Mouse (Mus musculus): ENCODE data around the gene Tmem234. TPM values are rescaled to one million over a fixed set of nuclear protein-coding genes. Genes with fewer than 3 reads are reported as not detected.

Tmem234 gene
- polyA plus RNA-seq, 1 experiment from 2014 or later: 226 TPM

GRCm38 (mm10) chr4:129630944-129631343, 30.5 kb downstream of the Tmem234 start:
- H3K27ac ChIP-seq (ENCODE audit: low read length): no peak overlapping the region
- no peak overlapping the region for H3K9ac ChIP-seq (replicated peaks; ENCODE audit: low read depth, low read length)
- WGBS: 88% methylated on average over 4 of the region's 4 CpGs
- no peak; the same call in 1 of the 2 replicates for ATAC-seq (ENCODE audit: insufficient number of reproducible peaks, insufficient read depth, low FRiP score, low read depth)
- H3K4me3 ChIP-seq (ENCODE audit: low read depth, low read length): no peak overlapping the region
- no peaks in the 10 kb centered on the region for H3K9me3 ChIP-seq (ENCODE audit: control insufficient read depth, low read depth, low read length)
- H3K4me1 ChIP-seq (ENCODE audit: control insufficient read depth, insufficient read depth, low read length): no peaks in the 10 kb centered on the region
- no peaks in the 10 kb centered on the region for H3K27me3 ChIP-seq (ENCODE audit: control insufficient read depth, insufficient read depth, low read length)
- peaks cover 90% of the 10 kb centered on the region for H3K36me3 ChIP-seq (ENCODE audit: control insufficient read depth, insufficient read depth, low read length)
- H3K4me2 ChIP-seq (replicated peaks; ENCODE audit: low read depth, low read length): no peak overlapping the region

- H3K36me3 ChIP-seq (ENCODE audit: control insufficient read depth, insufficient read depth, low read length): peaks cover 92% of the 10 kb centered on the region
- no peak overlapping the region for H3K4me3 ChIP-seq (ENCODE audit: low read depth, low read length)
- no peaks in the 10 kb centered on the region for H3K4me1 ChIP-seq (ENCODE audit: control insufficient read depth, insufficient read depth, low read length)
- no peak for ATAC-seq (ENCODE audit: insufficient number of reproducible peaks, insufficient read depth, low FRiP score, low read depth)
- H3K4me2 ChIP-seq (replicated peaks; ENCODE audit: low read depth, low read length): no peak overlapping the region
- no peaks in the 10 kb centered on the region for H3K9me3 ChIP-seq (ENCODE audit: control insufficient read depth, low read depth, low read length)
- no peaks in the 10 kb centered on the region for H3K27me3 ChIP-seq (ENCODE audit: control insufficient read depth, insufficient read depth, low read length)
- WGBS: 89% methylated on average over 12 of the region's 12 CpGs
- no peak overlapping the region for H3K9ac ChIP-seq (replicated peaks; ENCODE audit: low read depth, low read length)
- H3K27ac ChIP-seq (ENCODE audit: low read length): no peak overlapping the region
These were observed 31.4 kb downstream of the Tmem234 start for GRCm38 (mm10) chr4:129631867-129632266.

- Histone ChIP-seq H3K4me2 (replicated peaks; ENCODE audit: low read depth, low read length) (no peak overlapping the region), H3K9me3 (ENCODE audit: control insufficient read depth, low read depth, low read length) (no peaks in the 10 kb centered on the region), H3K4me3 (ENCODE audit: low read depth, low read length) (no peak overlapping the region), H3K36me3 (ENCODE audit: control insufficient read depth, insufficient read depth, low read length) (peaks cover 85% of the 10 kb centered on the region), H3K4me1 (ENCODE audit: control insufficient read depth, insufficient read depth, low read length) (no peaks in the 10 kb centered on the region), H3K27ac (ENCODE audit: low read length) (no peak overlapping the region), H3K9ac (replicated peaks; ENCODE audit: low read depth, low read length) (no peak overlapping the region), H3K27me3 (ENCODE audit: control insufficient read depth, insufficient read depth, low read length) (no peaks in the 10 kb centered on the region)
- WGBS: 87% methylated on average over 6 of the region's 6 CpGs
- no peak for ATAC-seq (ENCODE audit: insufficient number of reproducible peaks, insufficient read depth, low FRiP score, low read depth)
These were observed 33.4 kb downstream of the Tmem234 start for GRCm38 (mm10) chr4:129633852-129634251.

- H3K36me3 ChIP-seq (ENCODE audit: control insufficient read depth, insufficient read depth, low read length): peaks cover 40% of the 10 kb centered on the region
- no peak overlapping the region for H3K9ac ChIP-seq (replicated peaks; ENCODE audit: low read depth, low read length)
- H3K27ac ChIP-seq (ENCODE audit: low read length): no peak overlapping the region
- 87% methylated on average over 15 of the region's 15 CpGs for WGBS
- peak overlapping the region; percentile 78 for H3K4me2 ChIP-seq (replicated peaks; ENCODE audit: low read depth, low read length)
- H3K9me3 ChIP-seq (ENCODE audit: control insufficient read depth, low read depth, low read length): no peaks in the 10 kb centered on the region
- ATAC-seq (ENCODE audit: insufficient number of reproducible peaks, insufficient read depth, low FRiP score, low read depth): no peak
- no peaks in the 10 kb centered on the region for H3K27me3 ChIP-seq (ENCODE audit: control insufficient read depth, insufficient read depth, low read length)
- H3K4me3 ChIP-seq (ENCODE audit: low read depth, low read length): peak overlapping the region; percentile 48; the same call in 1 of the 2 replicates
- peaks cover 8% of the 10 kb centered on the region; the same call in 1 of the 2 replicates for H3K4me1 ChIP-seq (ENCODE audit: control insufficient read depth, insufficient read depth, low read length)
These were observed 38.8 kb downstream of the Tmem234 start for GRCm38 (mm10) chr4:129639221-129639620.

- Histone ChIP-seq H3K9me3 (ENCODE audit: control insufficient read depth, low read depth, low read length) (no peaks in the 10 kb centered on the region), H3K36me3 (ENCODE audit: control insufficient read depth, insufficient read depth, low read length) (peaks cover 35% of the 10 kb centered on the region), H3K9ac (replicated peaks; ENCODE audit: low read depth, low read length) (peak overlapping the region; percentile 49), H3K4me3 (ENCODE audit: low read depth, low read length) (peak overlapping the region; percentile 48), H3K4me1 (ENCODE audit: control insufficient read depth, insufficient read depth, low read length) (peaks cover 8% of the 10 kb centered on the region; the same call in 1 of the 2 replicates), H3K27me3 (ENCODE audit: control insufficient read depth, insufficient read depth, low read length) (no peaks in the 10 kb centered on the region), H3K4me2 (replicated peaks; ENCODE audit: low read depth, low read length) (peak overlapping the region; percentile 78), H3K27ac (ENCODE audit: low read length) (peak overlapping the region; percentile 87)
- ATAC-seq (ENCODE audit: insufficient number of reproducible peaks, insufficient read depth, low FRiP score, low read depth): no peak
- WGBS: 2% methylated on average over 17 of the region's 17 CpGs
These were observed 39.7 kb downstream of the Tmem234 start for GRCm38 (mm10) chr4:129640101-129640637.

GRCm38 (mm10) chr4:129640638-129641467, 40.4 kb downstream of the Tmem234 start, which contains the start of gene Txlna:
TSS of gene Txlna (minus strand) at chr4:129641065.
- Histone ChIP-seq H3K27ac (ENCODE audit: low read length) (peak within 1 kb of the TSS; percentile 87), H3K4me3 (ENCODE audit: low read depth, low read length) (peak within 1 kb of the TSS; percentile 48), H3K9me3 (ENCODE audit: control insufficient read depth, low read depth, low read length) (no peaks in the 10 kb centered on the region), H3K4me1 (ENCODE audit: control insufficient read depth, insufficient read depth, low read length) (peaks cover 8% of the 10 kb centered on the region; the same call in 1 of the 2 replicates), H3K4me2 (replicated peaks; ENCODE audit: low read depth, low read length) (peak within 1 kb of the TSS; percentile 78), H3K36me3 (ENCODE audit: control insufficient read depth, insufficient read depth, low read length) (peaks cover 29% of the 10 kb centered on the region), H3K9ac (replicated peaks; ENCODE audit: low read depth, low read length) (peak within 1 kb of the TSS; percentile 49), H3K27me3 (ENCODE audit: control insufficient read depth, insufficient read depth, low read length) (no peaks in the 10 kb centered on the region)
- peak; percentile 94 for ATAC-seq (ENCODE audit: insufficient number of reproducible peaks, insufficient read depth, low FRiP score, low read depth)
- WGBS: under 1% methylated on average over 60 of the region's 60 CpGs

- H3K9ac ChIP-seq (replicated peaks; ENCODE audit: low read depth, low read length): no peak overlapping the region
- WGBS: 42% methylated on average over 5 of the region's 5 CpGs
These were observed 41.3 kb downstream of the Tmem234 start for GRCm38 (mm10) chr4:129641756-129642155.

GRCm38 (mm10) chr4:129645204-129645603, 44.7 kb downstream of the Tmem234 start:
- H3K27me3 ChIP-seq (ENCODE audit: control insufficient read depth, insufficient read depth, low read length): no peaks in the 10 kb centered on the region
- no peak overlapping the region for H3K4me2 ChIP-seq (replicated peaks; ENCODE audit: low read depth, low read length)
- no peaks in the 10 kb centered on the region for H3K9me3 ChIP-seq (ENCODE audit: control insufficient read depth, low read depth, low read length)
- ATAC-seq (ENCODE audit: insufficient number of reproducible peaks, insufficient read depth, low FRiP score, low read depth): no peak
- no peak overlapping the region for H3K9ac ChIP-seq (replicated peaks; ENCODE audit: low read depth, low read length)
- H3K4me3 ChIP-seq (ENCODE audit: low read depth, low read length): no peak overlapping the region
- WGBS: 82% methylated on average over 6 of the region's 6 CpGs
- H3K27ac ChIP-seq (ENCODE audit: low read length): no peak overlapping the region
- no peaks in the 10 kb centered on the region for H3K4me1 ChIP-seq (ENCODE audit: control insufficient read depth, insufficient read depth, low read length)
- peaks cover 30% of the 10 kb centered on the region for H3K36me3 ChIP-seq (ENCODE audit: control insufficient read depth, insufficient read depth, low read length)

More at GRCm38 (mm10) chr4:129641756-129642155, 41.3 kb downstream of the Tmem234 start:
- Histone ChIP-seq H3K4me1 (ENCODE audit: control insufficient read depth, insufficient read depth, low read length) (peaks cover 8% of the 10 kb centered on the region; the same call in 1 of the 2 replicates), H3K36me3 (ENCODE audit: control insufficient read depth, insufficient read depth, low read length) (peaks cover 21% of the 10 kb centered on the region), H3K9me3 (ENCODE audit: control insufficient read depth, low read depth, low read length) (no peaks in the 10 kb centered on the region), H3K4me3 (ENCODE audit: low read depth, low read length) (0 out of 2 replicates have a peak overlapping the region, but pooled peaks have one; percentile 48), H3K27me3 (ENCODE audit: control insufficient read depth, insufficient read depth, low read length) (no peaks in the 10 kb centered on the region), H3K4me2 (replicated peaks; ENCODE audit: low read depth, low read length) (peak overlapping the region; percentile 78; the same call in 1 of the 2 replicates), H3K27ac (ENCODE audit: low read length) (no peak overlapping the region)
- ATAC-seq (ENCODE audit: insufficient number of reproducible peaks, insufficient read depth, low FRiP score, low read depth): no peak
